Mouse (Mus musculus) hematopoietic stem cell, adult 5-6 weeks (primary cell): ENCODE results near the gene Abhd11. TPM values are rescaled to one million over a fixed set of nuclear protein-coding genes. Genes with fewer than 3 reads are reported as not detected.
A peak's percentile ranks its signal among the peaks of the same experiment; 100 is the strongest.

Experiments used
- ATAC-seq, 2 experiments: fragments of 125-278 bp in 1 of 2; replicated peaks in 1 of 2; 2 replicates each; pipeline ENCODE4 v1.8.0; 2016 to 2017; ENCODE audit warnings: inconsistent platforms in 2 of 2, mild to moderate bottlenecking in 2 of 2, moderate number of reproducible peaks in 2 of 2, low read depth in 1 of 2, moderate TSS enrichment in 1 of 2; ENCODE audit not compliant: low FRiP score in 2 of 2, poor library complexity in 2 of 2, severe bottlenecking in 2 of 2, insufficient read depth in 1 of 2, low TSS enrichment in 1 of 2
- total RNA-seq: library from RNA; stranded (forward); fragments of 172-1452, 232-1000 nt; gene quantifications from 2 replicates; pipeline ENCODE4 v1.2.3, GENCODE M21; 2017

The Abhd11 gene
- total RNA-seq, 1 experiment from 2014 or later = 27.1 TPM

- ATAC-seq = no peak
Observed at GRCm38 (mm10) chr5:134983111-134983510, 25.8 kb upstream of the Abhd11 start.

DNA sequence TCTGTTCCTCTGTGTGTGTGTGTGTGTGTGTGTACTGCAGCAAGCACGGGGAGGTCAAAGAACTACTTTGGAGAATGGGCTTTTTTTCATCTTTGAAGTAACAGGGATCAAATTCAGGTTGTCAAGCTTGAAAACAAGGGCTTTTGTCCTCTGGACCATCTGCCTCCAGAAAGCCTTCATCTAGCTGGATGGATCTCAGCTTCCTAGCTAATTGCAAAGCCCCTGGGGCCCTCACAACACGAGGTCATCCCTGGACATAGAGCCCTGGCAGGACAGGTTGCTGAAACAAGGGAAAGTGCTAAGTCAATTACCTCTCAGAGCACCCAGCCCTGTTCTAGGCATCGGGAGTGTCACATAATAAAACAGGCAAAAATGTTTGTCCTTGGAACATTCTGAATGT lies 25.2 kb upstream of the Abhd11 start:
- no peak for ATAC-seq

GRCm38 (mm10) chr5:134985633-134986297 lies 23.2 kb upstream of the Abhd11 start, which contains the start of gene Cldn3:
Gene Cldn3, plus strand, starts transcription at chr5:134986214.
- peak in 1 of 2 experiments; percentile 22; a peak in 1 of 4 replicates for ATAC-seq

- peak in 1 of 2 experiments; percentile 46; a peak in 2 of 4 replicates for ATAC-seq
Observed at GRCm38 (mm10) chr5:134986298-134987268, 22.4 kb upstream of the Abhd11 start.

- ATAC-seq = no peak
Observed at GRCm38 (mm10) chr5:134989166-134989565, 19.8 kb upstream of the Abhd11 start.

DNA sequence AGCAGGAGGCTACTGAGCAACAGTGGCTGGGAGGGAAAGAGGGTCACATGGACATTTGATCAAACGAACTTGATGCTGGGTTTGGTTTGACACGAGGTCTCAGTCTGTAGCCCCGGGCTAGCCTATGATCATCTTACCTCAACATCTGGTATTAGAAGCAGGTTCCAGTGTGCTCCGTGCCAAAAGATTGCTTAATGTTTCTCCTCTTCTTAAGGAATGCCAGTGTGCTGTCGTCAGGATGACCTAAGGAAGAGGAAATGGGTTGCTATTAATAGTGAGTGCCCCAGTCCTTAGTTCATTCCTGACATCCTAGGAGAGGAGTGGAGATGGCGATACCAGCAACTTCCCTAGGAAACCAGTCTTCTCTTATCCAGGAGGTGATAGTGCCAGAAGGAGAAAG lies 19.2 kb upstream of the Abhd11 start:
- no peak for ATAC-seq

GRCm38 (mm10) chr5:134992566-134992965 lies 16.4 kb upstream of the Abhd11 start:
- no peak for ATAC-seq

- ATAC-seq = no peak
Observed at GRCm38 (mm10) chr5:134998359-134998758, 10.6 kb upstream of the Abhd11 start.

DNA sequence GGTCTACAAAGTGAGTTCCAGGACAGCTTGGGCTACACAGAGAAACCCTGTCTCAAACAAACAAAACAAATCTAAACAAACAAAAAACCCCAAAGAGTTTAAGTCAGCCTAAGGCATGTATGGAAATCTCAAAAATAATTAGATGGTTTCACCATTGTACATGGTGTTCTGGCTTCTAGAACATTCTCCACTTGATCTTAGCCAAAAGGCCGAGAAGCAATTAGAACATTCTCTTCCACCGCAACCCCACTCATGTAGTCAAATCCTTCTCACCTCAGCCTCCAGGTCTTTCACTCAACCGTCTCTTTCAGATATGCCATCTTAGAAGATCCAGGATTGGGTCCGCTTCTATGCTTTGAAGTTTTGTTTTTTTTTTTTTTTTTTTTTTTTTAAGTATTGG lies 9.2 kb upstream of the Abhd11 start:
- no peak for ATAC-seq

DNA sequence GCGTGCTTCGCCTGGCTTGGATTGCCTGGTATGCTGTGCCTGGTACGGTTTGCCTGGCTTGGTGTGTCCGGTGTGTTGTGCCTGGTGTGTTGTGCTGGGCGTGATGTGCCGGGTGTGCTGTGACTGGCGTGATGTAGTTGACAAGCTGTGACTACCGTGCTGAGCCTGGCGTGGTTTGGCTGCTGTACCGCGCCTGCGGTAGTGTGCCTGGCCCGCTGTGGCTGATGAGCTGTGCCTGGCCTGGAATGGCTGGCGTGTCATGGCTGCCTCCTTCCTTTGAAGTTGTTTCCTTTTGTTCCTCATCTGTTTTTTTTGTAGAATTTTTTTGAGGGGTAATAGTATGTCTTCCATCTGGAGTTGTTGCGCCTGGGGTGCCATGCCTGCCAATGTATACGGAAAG lies 8.2 kb upstream of the Abhd11 start:
- no peak for ATAC-seq

GRCm38 (mm10) chr5:135001309-135001708 lies 7.6 kb upstream of the Abhd11 start:
- peak; percentile 45 to 56 for ATAC-seq

- ATAC-seq = no peak
Observed at GRCm38 (mm10) chr5:135002151-135002550, 6.8 kb upstream of the Abhd11 start.

GRCm38 (mm10) chr5:135007802-135008571 lies 965 bp upstream of the Abhd11 start:
- no peak for ATAC-seq

DNA sequence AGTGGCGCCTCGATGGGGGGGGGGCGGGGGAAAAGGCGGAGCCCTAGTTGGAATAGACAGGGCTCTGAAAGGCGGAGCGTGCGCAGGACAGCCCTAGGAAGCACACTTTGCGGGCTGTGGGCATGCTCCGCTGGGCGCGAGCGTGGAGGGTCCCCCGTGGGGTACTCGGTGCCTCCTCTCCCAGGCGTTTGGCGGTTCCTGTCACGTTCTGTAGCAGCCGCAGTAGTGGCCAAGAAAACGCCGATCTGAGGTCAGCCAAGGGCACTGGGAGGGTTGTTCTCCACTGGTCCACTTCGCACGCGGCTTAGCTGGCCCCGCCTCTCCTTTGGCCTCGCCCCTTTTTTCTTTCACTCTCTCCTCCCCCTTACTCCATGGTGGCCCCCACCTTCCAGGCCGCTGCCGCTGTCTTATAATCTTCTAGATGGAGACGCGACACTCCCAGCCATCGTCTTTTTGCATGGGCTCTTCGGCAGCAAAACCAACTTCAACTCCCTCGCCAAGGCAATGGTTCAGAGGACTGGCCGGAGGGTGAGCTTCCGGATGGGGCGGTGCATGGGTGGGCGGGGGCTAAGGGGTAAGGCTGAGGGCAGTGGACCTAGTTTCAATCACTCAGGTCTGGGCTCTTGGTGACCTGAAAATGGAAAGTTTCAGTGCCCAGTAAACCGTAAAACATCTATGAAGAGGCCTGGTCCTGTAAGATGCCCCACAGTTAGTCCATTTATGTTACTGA lies 803 bp downstream of the Abhd11 start:
- peak; percentile 41 to 43 for ATAC-seq

DNA sequence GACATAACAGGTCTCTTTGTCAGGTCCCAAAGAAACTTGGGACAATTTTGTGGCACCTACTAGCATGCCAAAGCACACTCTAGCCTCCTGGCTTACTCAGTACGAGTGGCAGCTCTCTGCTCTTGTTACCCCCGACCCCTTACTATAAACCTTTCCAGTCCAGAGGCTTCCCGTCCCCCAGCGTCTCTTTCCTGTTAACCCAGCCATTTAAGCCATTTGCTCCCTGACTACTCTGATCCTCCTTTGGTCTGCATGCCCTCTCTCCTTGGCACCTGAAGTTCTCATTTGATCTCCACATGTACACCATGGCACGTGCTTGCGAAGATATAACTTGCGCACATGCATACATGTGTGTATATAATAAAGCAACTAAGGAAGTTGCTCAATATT lies 1.4 kb downstream of the Abhd11 start:
- ATAC-seq = no peak

DNA sequence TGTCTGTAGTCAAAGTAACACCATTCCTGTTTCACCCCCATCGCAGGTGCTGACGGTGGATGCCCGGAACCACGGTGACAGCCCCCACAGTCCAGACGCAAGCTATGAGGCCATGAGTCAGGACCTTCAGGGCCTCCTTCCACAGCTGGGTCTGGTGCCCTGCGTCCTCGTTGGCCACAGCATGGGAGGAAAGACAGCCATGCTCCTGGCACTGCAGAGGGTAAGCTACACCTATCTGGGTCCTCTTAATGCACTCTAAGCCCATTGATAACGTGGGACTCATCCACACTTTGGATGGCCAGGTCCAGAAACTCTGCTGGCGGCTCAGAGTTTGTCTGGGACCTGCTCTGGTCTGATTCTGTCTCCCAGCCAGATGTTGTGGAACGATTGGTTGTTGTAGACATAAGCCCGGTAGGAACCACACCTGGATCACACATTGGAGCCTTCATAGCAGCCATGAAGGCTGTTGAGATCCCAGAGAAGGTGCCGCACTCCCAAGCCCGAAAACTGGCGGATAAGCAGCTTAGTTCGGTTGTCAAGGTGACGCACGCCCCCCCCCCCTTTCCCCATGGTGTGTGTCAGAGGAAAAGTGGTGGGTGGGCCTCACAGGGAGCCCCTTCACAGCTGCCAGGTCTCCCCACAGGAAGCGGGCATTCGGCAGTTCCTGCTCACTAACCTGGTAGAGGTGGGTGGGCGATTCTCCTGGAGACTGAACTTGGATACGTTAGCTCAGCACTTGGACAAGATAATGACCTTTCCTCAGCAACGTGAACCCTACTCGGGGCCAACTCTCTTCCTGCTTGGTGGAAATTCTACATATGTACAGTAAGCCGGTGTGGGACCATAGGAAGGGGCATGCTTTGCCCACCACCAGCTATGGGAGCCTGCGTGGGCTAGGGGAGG lies 2.1 kb downstream of the Abhd11 start:
- no peak for ATAC-seq
